Mouse (Mus musculus) E14TG2a.4 (cell line): ENCODE data around the gene Dgcr2.

Source experiments
- CTCF ChIP-seq: conservative IDR thresholded peaks from 2 replicates; pipeline ENCODE4 v1.5.1; 2014; ENCODE audit warnings: low read length
- NANOG ChIP-seq: IDR thresholded peaks from 2 replicates; pipeline ENCODE4 v1.6.1; 2014; ENCODE audit warnings: borderline replicate concordance, low read length, mixed read lengths

- TF ChIP-seq CTCF (no peak), NANOG (no peak)
These were observed 102.7 kb downstream of the Dgcr2 start for GRCm38 (mm10) chr16:17795643-17796042.
